Mouse (Mus musculus) forebrain, embryonic 15.5 days (tissue): Measurements from ENCODE around the gene Nsg2. TPM values are rescaled to one million over a fixed set of nuclear protein-coding genes. Genes with fewer than 3 reads are reported as not detected.

ENCODE experiments used
- ATAC-seq: fragments of 200-750 bp; cut with Nextera tagmentation; replicated peaks from 2 replicates; pipeline ENCODE4 v1.8.0; 2017; ENCODE audit warnings: mild to moderate bottlenecking, moderate TSS enrichment, moderate library complexity
- H3K27ac ChIP-seq: fragments of 300-500 bp; sonication (generic); replicated peaks from 2 replicates; pipeline ENCODE4 v1.5.1; 2015; ENCODE audit warnings: mild to moderate bottlenecking, inconsistent platforms
- H3K27me3 ChIP-seq: fragments of 300-500 bp; sonication (generic); 2 replicates; pipeline ENCODE4 v1.6.1; 2015; ENCODE audit warnings: inconsistent platforms
- H3K36me3 ChIP-seq: fragments of 300-500 bp; sonication (generic); 2 replicates; pipeline ENCODE4 v1.6.1; 2015; ENCODE audit warnings: mild to moderate bottlenecking, inconsistent platforms
- H3K4me1 ChIP-seq: fragments of 300-500 bp; sonication (generic); 2 replicates; pipeline ENCODE4 v1.6.1; 2015; ENCODE audit warnings: inconsistent platforms
- H3K4me2 ChIP-seq: fragments of 300-500 bp; sonication (generic); replicated peaks from 2 replicates; pipeline ENCODE4 v1.6.1; 2015; ENCODE audit warnings: mild to moderate bottlenecking, inconsistent platforms
- H3K4me3 ChIP-seq: fragments of 300-500 bp; sonication (generic); 2 replicates; pipeline ENCODE4 v1.5.1; 2015; ENCODE audit warnings: mild to moderate bottlenecking, inconsistent platforms
- H3K9ac ChIP-seq: fragments of 300-500 bp; sonication (generic); replicated peaks from 2 replicates; pipeline ENCODE4 v1.6.1; 2015; ENCODE audit warnings: mild to moderate bottlenecking, inconsistent platforms
- H3K9me3 ChIP-seq: fragments of 300-500 bp; sonication (generic); 2 replicates; pipeline ENCODE4 v1.6.1; 2016; ENCODE audit warnings: inconsistent platforms
- WGBS: fragments of 180-500 bp; shearing (Covaris S2); methylation state at CpG from one replicate; pipeline ENCODE4 v1.1.7; 2015; ENCODE audit warnings: mixed read lengths; 5-methylcytosine and 5-hydroxymethylcytosine counted together
- polyA plus RNA-seq: library from polyadenylated mRNA; unstranded; fragments of >200 nt; fragmentation: Nextera tagmentation; extraction: Ambion mirVana; gene quantifications from 2 replicates; pipeline ENCODE4 v1.2.1, GENCODE M21; 2015

Nsg2 gene
- polyA plus RNA-seq, 1 experiment from 2014 or later = 717 TPM

DNA sequence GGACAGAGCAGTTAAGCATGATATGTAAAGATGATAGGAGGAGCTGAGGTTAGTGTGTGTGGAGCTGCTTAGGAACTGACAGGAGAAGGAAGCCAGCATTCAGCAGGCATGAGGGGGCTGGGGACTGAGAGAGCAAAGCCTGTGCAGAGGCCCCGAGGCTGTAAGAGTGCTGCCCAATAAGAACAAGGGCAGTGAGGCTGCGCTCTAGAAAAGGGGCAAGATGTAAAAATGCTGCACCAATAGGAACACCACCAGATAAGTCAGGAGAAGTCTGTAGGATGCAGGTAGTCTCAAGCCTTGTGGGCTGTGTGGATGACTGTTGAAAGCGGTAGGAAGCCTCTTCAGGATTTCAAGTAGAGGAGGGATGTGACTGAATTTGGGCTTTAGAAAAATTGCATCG is 17.9 kb downstream of the Nsg2 start:
- Histone ChIP-seq H3K4me2 (no peak overlapping the region), H3K9ac (0 out of 2 replicates have a peak overlapping the region, but pooled peaks have one; percentile 20), H3K4me3 (no peak overlapping the region), H3K9me3 (no peaks in the 10 kb centered on the region), H3K4me1 (peaks cover 88% of the 10 kb centered on the region), H3K27ac (peak overlapping the region; percentile 95), H3K27me3 (no peaks in the 10 kb centered on the region), H3K36me3 (peaks cover 45% of the 10 kb centered on the region)
- WGBS = 28% methylated on average over 4 of the region's 4 CpGs
- ATAC-seq = 0 out of 2 replicates have a peak, but pooled peaks have one; percentile 18

DNA sequence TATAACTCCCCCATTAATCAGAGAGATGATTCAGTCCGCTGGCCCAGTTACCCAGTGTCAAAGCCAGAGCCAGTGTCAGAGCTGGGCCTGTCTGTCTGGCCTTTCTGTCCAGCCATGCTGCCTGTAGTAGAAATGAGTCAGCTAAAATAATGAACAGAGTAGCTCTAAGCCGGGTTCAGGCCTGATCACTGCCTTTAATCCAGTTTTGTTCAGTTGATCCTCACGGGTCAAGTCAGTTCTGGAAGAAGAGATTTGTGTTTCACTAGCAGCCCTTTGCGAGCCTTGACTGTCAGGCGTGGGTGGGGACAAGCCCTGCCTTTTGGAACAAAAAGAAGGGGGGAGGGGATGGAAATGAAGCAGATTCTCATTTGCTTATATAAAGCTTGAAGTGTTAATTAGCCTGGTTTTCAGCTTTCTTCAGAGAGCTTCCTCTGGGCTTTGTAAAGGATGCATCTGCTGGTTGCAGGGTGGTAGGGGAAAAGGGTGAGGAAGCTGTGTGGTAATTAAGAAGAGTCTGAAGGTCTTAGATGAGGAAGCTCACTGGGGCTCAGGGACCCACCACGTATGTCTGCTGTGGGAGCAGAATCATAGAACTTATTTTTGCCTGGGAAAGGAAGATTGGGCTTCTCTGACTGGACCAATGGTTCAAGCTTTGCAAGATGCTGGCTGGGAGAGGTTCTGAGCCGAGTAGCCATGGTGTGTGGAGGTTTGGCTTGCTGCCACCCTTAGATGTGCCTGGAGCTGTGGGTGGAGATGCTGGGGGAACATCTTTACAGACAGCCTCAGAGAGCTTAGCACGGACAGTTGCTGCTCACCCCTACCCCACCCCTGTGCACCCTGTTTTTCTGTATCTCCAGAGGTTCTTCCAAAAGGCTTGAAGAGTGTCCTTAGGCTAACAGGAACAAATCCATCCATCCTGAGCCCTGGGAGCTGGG is 20.0 kb downstream of the Nsg2 start:
- Histone ChIP-seq H3K27ac (peak overlapping the region; percentile 95), H3K4me2 (peak overlapping the region; percentile 27), H3K4me3 (0 out of 2 replicates have a peak overlapping the region, but pooled peaks have one; percentile 3), H3K9ac (peak overlapping the region; percentile 18), H3K4me1 (peaks cover 87% of the 10 kb centered on the region), H3K27me3 (no peaks in the 10 kb centered on the region), H3K36me3 (peaks cover 39% of the 10 kb centered on the region), H3K9me3 (no peaks in the 10 kb centered on the region)
- ATAC-seq = peak; percentile 75
- WGBS = 6% methylated on average over 8 of the region's 8 CpGs

- Histone ChIP-seq H3K27me3 (no peaks in the 10 kb centered on the region), H3K36me3 (peaks cover 28% of the 10 kb centered on the region), H3K9ac (0 out of 2 replicates have a peak overlapping the region, but pooled peaks have one; percentile 19), H3K27ac (peak overlapping the region; percentile 95), H3K4me1 (peaks cover 81% of the 10 kb centered on the region), H3K4me2 (no peak overlapping the region), H3K9me3 (no peaks in the 10 kb centered on the region), H3K4me3 (no peak overlapping the region)
- ATAC-seq = no peak
- WGBS = 70% methylated on average over 5 of the region's 5 CpGs
These were observed 26.4 kb downstream of the Nsg2 start for GRCm38 (mm10) chr11:32026634-32027033.

DNA sequence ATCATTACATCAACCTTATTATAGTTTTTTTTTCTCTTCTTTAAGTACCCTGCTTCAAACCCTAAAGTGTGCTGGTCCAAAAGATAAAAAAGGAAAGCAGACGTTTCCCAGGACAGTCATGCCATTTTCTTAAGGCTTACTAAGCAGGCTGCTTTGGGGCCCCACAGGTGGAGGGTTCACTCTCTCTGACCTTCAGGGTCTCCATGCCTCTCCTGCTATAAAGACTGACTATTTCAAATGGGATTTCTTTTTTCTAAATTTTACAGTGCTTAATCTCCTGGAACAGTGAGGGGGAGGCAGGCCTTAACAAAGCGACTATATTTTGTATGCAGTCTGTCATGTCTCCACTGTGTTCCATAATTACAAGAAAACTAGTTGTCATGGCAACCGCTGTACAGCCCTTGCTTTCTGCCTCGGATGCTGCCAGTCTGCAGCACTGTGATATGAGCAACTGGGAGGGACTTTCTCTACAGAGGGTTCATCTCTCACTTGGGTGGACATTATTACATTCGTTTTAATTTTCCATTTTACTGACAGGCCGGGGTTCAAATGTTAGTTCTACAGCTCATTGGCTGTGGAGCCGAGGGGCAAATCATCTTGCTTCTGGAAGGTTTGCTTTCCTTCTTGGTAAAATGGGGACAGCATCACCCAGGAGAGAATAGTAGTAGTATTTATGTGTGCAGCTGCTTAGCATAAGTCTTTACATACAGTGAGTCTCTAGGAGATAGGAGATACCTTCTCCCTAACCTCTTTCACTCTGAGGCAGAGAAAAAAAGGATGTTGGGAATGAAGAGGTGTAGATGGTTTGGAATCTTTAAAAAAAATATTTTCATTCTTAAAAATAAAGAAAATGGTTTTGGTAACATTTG is 27.4 kb downstream of the Nsg2 start:
- Histone ChIP-seq H3K9ac (peak overlapping the region; percentile 28; the same call in 1 of the 2 replicates), H3K36me3 (peaks cover 22% of the 10 kb centered on the region), H3K9me3 (no peaks in the 10 kb centered on the region), H3K4me1 (peaks cover 84% of the 10 kb centered on the region), H3K4me2 (peak overlapping the region; percentile 38), H3K27ac (peak overlapping the region; percentile 95), H3K4me3 (0 out of 2 replicates have a peak overlapping the region, but pooled peaks have one; percentile 6), H3K27me3 (no peaks in the 10 kb centered on the region)
- ATAC-seq = peak; percentile 94
- 26% methylated on average over 7 of the region's 7 CpGs for WGBS

- Histone ChIP-seq H3K4me1 (peaks cover 83% of the 10 kb centered on the region), H3K4me3 (no peak overlapping the region), H3K27ac (peak overlapping the region; percentile 95), H3K36me3 (peaks cover 23% of the 10 kb centered on the region; the same call in 1 of the 2 replicates), H3K27me3 (no peaks in the 10 kb centered on the region), H3K9ac (no peak overlapping the region), H3K4me2 (no peak overlapping the region), H3K9me3 (no peaks in the 10 kb centered on the region)
- 88% methylated on average over 3 of the region's 3 CpGs for WGBS
- ATAC-seq = no peak
These were observed 28.3 kb downstream of the Nsg2 start for GRCm38 (mm10) chr11:32028605-32029004.

GRCm38 (mm10) chr11:32029356-32029755 is 29.1 kb downstream of the Nsg2 start:
- Histone ChIP-seq H3K4me2 (no peak overlapping the region), H3K36me3 (peaks cover 23% of the 10 kb centered on the region; the same call in 1 of the 2 replicates), H3K27ac (peak overlapping the region; percentile 95; the same call in 1 of the 2 replicates), H3K9ac (no peak overlapping the region), H3K4me1 (peaks cover 83% of the 10 kb centered on the region), H3K27me3 (no peaks in the 10 kb centered on the region), H3K4me3 (no peak overlapping the region), H3K9me3 (no peaks in the 10 kb centered on the region)
- ATAC-seq = no peak
- WGBS = 90% methylated on average over 5 of the region's 5 CpGs

- H3K27me3 ChIP-seq = no peaks in the 10 kb centered on the region
- H3K9me3 ChIP-seq = no peaks in the 10 kb centered on the region
- no peak overlapping the region for H3K27ac ChIP-seq
- peaks cover 20% of the 10 kb centered on the region; the same call in 1 of the 2 replicates for H3K36me3 ChIP-seq
- no peak for ATAC-seq
- no peak overlapping the region for H3K4me3 ChIP-seq
- 88% methylated on average over 4 of the region's 4 CpGs for WGBS
- peaks cover 75% of the 10 kb centered on the region for H3K4me1 ChIP-seq
- H3K9ac ChIP-seq = no peak overlapping the region
- H3K4me2 ChIP-seq = no peak overlapping the region
These were observed 31.1 kb downstream of the Nsg2 start for GRCm38 (mm10) chr11:32031396-32031795.

- peak overlapping the region; percentile 43; the same call in 1 of the 2 replicates for H3K27ac ChIP-seq
- no peak overlapping the region for H3K4me3 ChIP-seq
- H3K9ac ChIP-seq = no peak overlapping the region
- peaks cover 20% of the 10 kb centered on the region; the same call in 1 of the 2 replicates for H3K36me3 ChIP-seq
- 73% methylated on average over 9 of the region's 9 CpGs for WGBS
- H3K9me3 ChIP-seq = no peaks in the 10 kb centered on the region
- no peak overlapping the region for H3K4me2 ChIP-seq
- no peak for ATAC-seq
- H3K27me3 ChIP-seq = no peaks in the 10 kb centered on the region
- H3K4me1 ChIP-seq = peaks cover 68% of the 10 kb centered on the region
These were observed 31.8 kb downstream of the Nsg2 start for GRCm38 (mm10) chr11:32032053-32032452.

GRCm38 (mm10) chr11:32035831-32036230 is 35.6 kb downstream of the Nsg2 start:
- no peak overlapping the region for H3K9ac ChIP-seq
- H3K36me3 ChIP-seq = 0 out of 2 replicates have a peak, but pooled peaks cover 18% of the 10 kb centered on the region
- H3K4me1 ChIP-seq = peaks cover 63% of the 10 kb centered on the region
- no peak overlapping the region for H3K4me2 ChIP-seq
- ATAC-seq = no peak
- no peaks in the 10 kb centered on the region for H3K9me3 ChIP-seq
- H3K4me3 ChIP-seq = no peak overlapping the region
- WGBS = 80% methylated on average over 5 of the region's 5 CpGs
- H3K27ac ChIP-seq = no peak overlapping the region
- H3K27me3 ChIP-seq = no peaks in the 10 kb centered on the region

- no peak overlapping the region for H3K4me2 ChIP-seq
- H3K27ac ChIP-seq = peak overlapping the region; percentile 42; the same call in 1 of the 2 replicates
- WGBS = 65% methylated on average over 4 of the region's 4 CpGs
- no peak overlapping the region for H3K4me3 ChIP-seq
- ATAC-seq = no peak
- H3K9ac ChIP-seq = no peak overlapping the region
- no peaks in the 10 kb centered on the region for H3K9me3 ChIP-seq
- no peaks in the 10 kb centered on the region for H3K27me3 ChIP-seq
- H3K36me3 ChIP-seq = peaks cover 11% of the 10 kb centered on the region; the same call in 1 of the 2 replicates
- H3K4me1 ChIP-seq = peaks cover 31% of the 10 kb centered on the region
These were observed 39.4 kb downstream of the Nsg2 start for GRCm38 (mm10) chr11:32039656-32040055.

- H3K9ac ChIP-seq = no peak overlapping the region
- H3K4me1 ChIP-seq = peaks cover 36% of the 10 kb centered on the region
- 68% methylated on average over 11 of the region's 11 CpGs for WGBS
- H3K4me2 ChIP-seq = no peak overlapping the region
- H3K27ac ChIP-seq = peak overlapping the region; percentile 82
- H3K36me3 ChIP-seq = peaks cover 49% of the 10 kb centered on the region
- H3K9me3 ChIP-seq = no peaks in the 10 kb centered on the region
- H3K4me3 ChIP-seq = no peak overlapping the region
- ATAC-seq = peak; percentile 29; the same call in 1 of the 2 replicates
- H3K27me3 ChIP-seq = no peaks in the 10 kb centered on the region
These were observed 57.1 kb downstream of the Nsg2 start for GRCm38 (mm10) chr11:32057389-32057788.
